Mouse (Mus musculus) myocyte (in vitro differentiated cells): Measurements from ENCODE around the gene Rbm26. TPM values are rescaled to one million over a fixed set of nuclear protein-coding genes. Genes with fewer than 3 reads are reported as not detected.

Experiments
- H3K27me3 ChIP-seq: one replicate; pipeline ENCODE4 v1.6.1; 2011; ENCODE audit not compliant: control insufficient read depth, insufficient read depth, insufficient read length
- H3K36me3 ChIP-seq: one replicate; pipeline ENCODE4 v1.6.1; 2011; ENCODE audit not compliant: control insufficient read depth, insufficient read depth
- H3K4me2 ChIP-seq: one replicate; pipeline ENCODE4 v1.6.1; 2011; ENCODE audit warnings: low read depth, control low read depth
- H3K4me3 ChIP-seq: one replicate; pipeline ENCODE4 v1.5.1; 2011; ENCODE audit warnings: mild to moderate bottlenecking, control low read depth, moderate library complexity
- H3K79me2 ChIP-seq: one replicate; pipeline ENCODE4 v1.6.1; 2011; ENCODE audit not compliant: control insufficient read depth, insufficient read depth
- H3ac ChIP-seq: one replicate; pipeline ENCODE4 v1.6.1; 2011; ENCODE audit not compliant: control insufficient read depth, insufficient read length
- CEBPB ChIP-seq: IDR thresholded peaks from 2 replicates; pipeline ENCODE4 v1.6.1; 2011; ENCODE audit warnings: mild to moderate bottlenecking, moderate library complexity; ENCODE audit not compliant: poor library complexity, insufficient read depth, severe bottlenecking
- E2F4 ChIP-seq: IDR thresholded peaks from one replicate; pipeline ENCODE4 v1.6.1; 2011; ENCODE audit warnings: mild to moderate bottlenecking, control low read depth, moderate library complexity; ENCODE audit not compliant: insufficient read depth
- MAX ChIP-seq: IDR thresholded peaks from one replicate; pipeline ENCODE4 v1.6.1; 2011; ENCODE audit warnings: low read depth, mild to moderate bottlenecking, control low read depth
- MYOD1 ChIP-seq, 3 experiments: IDR thresholded peaks; one replicate each; pipeline ENCODE4 v1.6.1; 2011; ENCODE audit warnings: control low read depth in 2 of 3, low read depth in 2 of 3, mild to moderate bottlenecking in 2 of 3, moderate library complexity in 1 of 3; ENCODE audit not compliant: insufficient read length in 2 of 3, control insufficient read depth in 1 of 3
- MYOG ChIP-seq, 3 experiments: IDR thresholded peaks; one replicate each; pipeline ENCODE4 v1.6.1; 2011; ENCODE audit warnings: control low read depth in 2 of 3, low read depth in 2 of 3, mild to moderate bottlenecking in 2 of 3; ENCODE audit not compliant: insufficient read length in 2 of 3, control insufficient read depth in 1 of 3, insufficient read depth in 1 of 3
- POLR2A ChIP-seq: IDR thresholded peaks from one replicate; pipeline ENCODE4 v1.6.1; 2011; ENCODE audit warnings: low read depth, mild to moderate bottlenecking, control low read depth, moderate library complexity; ENCODE audit not compliant: insufficient read length
- POLR2AphosphoS2 ChIP-seq: IDR thresholded peaks from one replicate; pipeline ENCODE4 v1.6.1; 2011; ENCODE audit warnings: low read depth, control low read depth; ENCODE audit not compliant: insufficient read length
- REST ChIP-seq: IDR thresholded peaks from one replicate; pipeline ENCODE4 v1.6.1; 2011; ENCODE audit warnings: mild to moderate bottlenecking, control low read depth, moderate library complexity; ENCODE audit not compliant: insufficient read depth, insufficient read length
- SRF ChIP-seq: IDR thresholded peaks from one replicate; pipeline ENCODE4 v1.6.1; 2011; ENCODE audit warnings: low read depth; ENCODE audit not compliant: control insufficient read depth, insufficient read length
- TCF12 ChIP-seq: IDR thresholded peaks from one replicate; pipeline ENCODE4 v1.6.1; 2011; ENCODE audit warnings: mild to moderate bottlenecking, control low read depth; ENCODE audit not compliant: poor library complexity, insufficient read depth, severe bottlenecking
- TCF3 ChIP-seq: IDR thresholded peaks from one replicate; pipeline ENCODE4 v1.6.1; 2011; ENCODE audit warnings: low read depth, control low read depth; ENCODE audit not compliant: insufficient read length
- USF1 ChIP-seq: IDR thresholded peaks from one replicate; pipeline ENCODE4 v1.6.1; 2011; ENCODE audit warnings: low read depth, mild to moderate bottlenecking, control low read depth, moderate library complexity
- polyA plus RNA-seq: library from polyadenylated mRNA; unstranded; fragments of >200 nt; fragmentation: generic; extraction: Trizol; gene quantifications from one replicate; pipeline ENCODE4 v1.2.1, GENCODE M21; 2012; ENCODE audit warnings: missing spikeins

Gene Rbm26
- polyA plus RNA-seq, 1 experiment, result 9.4 TPM

DNA sequence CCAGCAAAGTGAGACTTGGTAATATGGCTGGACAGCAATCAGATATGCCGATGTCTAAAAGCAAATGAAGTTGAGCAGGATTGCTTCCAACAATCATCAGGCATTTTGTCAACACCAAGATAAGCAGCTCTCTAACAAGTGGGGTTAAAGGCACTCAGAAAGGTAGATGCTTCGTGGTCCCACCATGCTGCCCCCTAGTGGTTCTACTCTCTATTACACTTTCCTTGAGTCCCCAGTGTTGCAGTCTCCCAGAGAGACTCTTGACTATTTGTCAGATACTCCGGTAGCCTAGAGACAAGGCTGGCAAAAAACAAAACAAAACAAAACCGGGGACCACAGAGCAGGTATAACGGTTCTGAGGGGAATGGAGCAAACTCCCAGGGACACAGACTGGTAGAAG, 21.3 kb upstream of the Rbm26 start:
- TF ChIP-seq TCF3 (no peak), USF1 (no peak), REST (no peak), MYOG (IDR thresholded peaks at IDR 0.05; ENCODE audit: control insufficient read depth in 1 of 3, insufficient read depth in 1 of 3, insufficient read length in 2 of 3, low read depth in 2 of 3) (no peak)
- Histone ChIP-seq H3ac (no peak overlapping the region), H3K79me2 (no peaks in the 10 kb centered on the region), H3K4me3 (no peak overlapping the region), H3K27me3 (no peaks in the 10 kb centered on the region), H3K4me2 (no peak overlapping the region), H3K36me3 (no peaks in the 10 kb centered on the region)

DNA sequence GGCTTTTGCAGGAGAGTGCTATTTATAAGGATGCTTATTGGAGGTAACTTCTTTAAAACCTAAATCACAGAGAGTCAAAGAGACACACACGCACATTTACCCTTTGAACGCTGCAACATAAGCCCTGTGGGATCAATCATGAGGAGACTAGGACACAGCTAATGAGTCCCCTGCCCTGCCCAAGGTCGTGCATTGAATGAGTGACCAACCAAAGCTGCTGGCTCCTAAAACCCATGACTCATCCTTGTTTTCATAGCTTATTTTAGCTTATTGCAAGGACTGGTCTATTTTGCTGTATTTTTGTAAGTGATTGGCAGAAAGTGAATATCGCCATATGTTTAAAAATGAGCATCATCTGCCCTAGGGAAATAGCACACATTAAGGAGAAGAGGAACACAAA, 17.6 kb upstream of the Rbm26 start:
- H3K4me3 ChIP-seq, result no peak overlapping the region
- no peaks in the 10 kb centered on the region for H3K36me3 ChIP-seq
- H3K79me2 ChIP-seq, result no peaks in the 10 kb centered on the region
- H3K27me3 ChIP-seq, result no peaks in the 10 kb centered on the region
- no peak overlapping the region for H3ac ChIP-seq
- TF ChIP-seq USF1, result no peak
- no peak for TF ChIP-seq TCF3
- no peak for TF ChIP-seq SRF
- TF ChIP-seq REST, result no peak
- TF ChIP-seq MAX, result no peak
- TF ChIP-seq POLR2AphosphoS2, result no peak
- no peak for TF ChIP-seq TCF12
- TF ChIP-seq MYOD1 (IDR thresholded peaks at IDR 0.05; ENCODE audit: control insufficient read depth in 1 of 3, insufficient read length in 2 of 3, low read depth in 2 of 3), result no peak
- TF ChIP-seq POLR2A, result no peak
- H3K4me2 ChIP-seq, result no peak overlapping the region

GRCm38 (mm10) chr14:105184866-105185265, 7.7 kb upstream of the Rbm26 start:
- no peaks in the 10 kb centered on the region for H3K27me3 ChIP-seq
- no peak for TF ChIP-seq POLR2AphosphoS2
- no peak for TF ChIP-seq TCF3
- TF ChIP-seq TCF12, result no peak
- no peak for TF ChIP-seq E2F4
- no peak for TF ChIP-seq POLR2A
- TF ChIP-seq USF1, result no peak
- TF ChIP-seq REST, result no peak
- no peak for TF ChIP-seq CEBPB
- no peak for TF ChIP-seq MYOG (IDR thresholded peaks at IDR 0.05; ENCODE audit: control insufficient read depth in 1 of 3, insufficient read depth in 1 of 3, insufficient read length in 2 of 3, low read depth in 2 of 3)
- no peak for TF ChIP-seq MAX
- TF ChIP-seq SRF, result no peak
- no peak for TF ChIP-seq MYOD1 (IDR thresholded peaks at IDR 0.05; ENCODE audit: control insufficient read depth in 1 of 3, insufficient read length in 2 of 3, low read depth in 2 of 3)
- no peak overlapping the region for H3K4me3 ChIP-seq
- no peaks in the 10 kb centered on the region for H3K79me2 ChIP-seq
- no peak overlapping the region for H3ac ChIP-seq
- H3K36me3 ChIP-seq, result no peaks in the 10 kb centered on the region
- H3K4me2 ChIP-seq, result no peak overlapping the region

- H3K79me2 ChIP-seq, result no peaks in the 10 kb centered on the region
- no peaks in the 10 kb centered on the region for H3K27me3 ChIP-seq
- H3K4me3 ChIP-seq, result no peak overlapping the region
- H3K36me3 ChIP-seq, result no peaks in the 10 kb centered on the region
- H3K4me2 ChIP-seq, result no peak overlapping the region
- no peak for TF ChIP-seq TCF3
- no peak for TF ChIP-seq POLR2AphosphoS2
- no peak for TF ChIP-seq MYOD1 (IDR thresholded peaks at IDR 0.05; ENCODE audit: control insufficient read depth in 1 of 3, insufficient read length in 2 of 3, low read depth in 2 of 3)
- TF ChIP-seq USF1, result no peak
- TF ChIP-seq MAX, result no peak
- no peak for TF ChIP-seq CEBPB
- TF ChIP-seq POLR2A, result no peak
- TF ChIP-seq SRF, result no peak
- no peak overlapping the region for H3ac ChIP-seq
These were observed 5.7 kb upstream of the Rbm26 start for GRCm38 (mm10) chr14:105182786-105183185.

GRCm38 (mm10) chr14:105179733-105180132, 2.6 kb upstream of the Rbm26 start:
- Histone ChIP-seq H3ac (no peak overlapping the region), H3K36me3 (no peaks in the 10 kb centered on the region), H3K4me3 (no peak overlapping the region), H3K27me3 (no peaks in the 10 kb centered on the region), H3K4me2 (no peak overlapping the region), H3K79me2 (peaks cover 23% of the 10 kb centered on the region)
- TF ChIP-seq REST (no peak), POLR2A (no peak), CEBPB (no peak), USF1 (no peak), MAX (no peak), MYOD1 (IDR thresholded peaks at IDR 0.05; ENCODE audit: control insufficient read depth in 1 of 3, insufficient read length in 2 of 3, low read depth in 2 of 3) (no peak), SRF (no peak), E2F4 (no peak), TCF12 (no peak), POLR2AphosphoS2 (no peak), MYOG (IDR thresholded peaks at IDR 0.05; ENCODE audit: control insufficient read depth in 1 of 3, insufficient read depth in 1 of 3, insufficient read length in 2 of 3, low read depth in 2 of 3) (no peak), TCF3 (no peak)
